Mouse (Mus musculus) liver, embryonic 14.5 days (tissue): ENCODE measurements around the gene Dytn.

ENCODE experiments used
- CTCF ChIP-seq: IDR thresholded peaks from 2 replicates; pipeline ENCODE4 v1.5.1; 2016; ENCODE audit warnings: antibody characterized with exemption, low read depth, control low read depth
- EP300 ChIP-seq: IDR thresholded peaks from 2 replicates; pipeline ENCODE4 v1.6.1; 2016; ENCODE audit warnings: antibody characterized with exemption, low read depth

DNA sequence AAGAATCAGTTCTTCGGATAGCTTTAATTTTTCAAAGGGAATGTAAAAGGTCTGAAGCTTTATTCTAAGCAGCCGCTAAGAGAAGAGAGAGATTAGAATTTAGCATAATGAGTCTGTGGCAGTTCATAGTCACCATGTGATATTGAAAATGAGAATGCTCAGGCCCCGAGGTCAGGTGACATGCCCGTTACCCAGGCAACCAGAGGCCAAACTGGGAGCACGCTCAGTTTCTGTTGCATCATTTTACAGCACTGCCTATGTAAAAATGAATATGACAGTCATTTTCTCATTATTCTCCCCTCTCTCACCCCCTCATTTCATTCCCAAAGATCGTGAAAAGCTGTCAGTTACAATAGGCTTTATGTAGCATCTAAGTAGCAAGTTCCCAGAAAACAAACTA, 113.3 kb downstream of the Dytn start:
- TF ChIP-seq CTCF (no peak), EP300 (no peak)
